9 mouse cellular contexts compared by ENCODE assay signal in the genomic region with DNA sequence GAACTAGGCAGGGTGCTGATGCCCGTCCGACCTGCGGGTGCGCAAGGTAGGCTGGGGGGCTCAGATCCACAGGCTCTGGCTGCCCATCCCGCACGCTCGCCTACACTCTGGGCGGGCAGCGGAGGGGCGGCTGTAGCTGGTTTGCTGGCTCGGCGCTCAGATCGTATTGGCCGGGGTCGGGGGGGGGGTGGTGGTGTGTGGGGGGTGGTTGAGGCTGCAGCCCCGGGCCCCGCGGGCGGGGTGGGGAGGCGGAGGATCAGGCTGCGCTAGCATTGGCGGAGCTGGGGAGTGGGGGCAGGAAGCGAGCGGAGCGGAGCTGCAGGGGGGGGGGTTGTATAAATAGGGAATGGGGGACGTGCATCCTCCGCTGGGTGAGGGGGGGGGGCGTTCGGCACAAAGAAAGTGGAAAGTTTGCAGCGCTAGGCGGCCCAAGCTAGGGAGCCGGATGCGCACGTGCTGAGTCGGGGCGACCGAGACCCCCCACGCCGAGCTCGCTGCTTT. TPM values are rescaled to one million over a fixed set of nuclear protein-coding genes. Genes with fewer than 3 reads are reported as not detected.
DNase-seq lines count a peak whose midpoint lies in the region; ATAC-seq and TF ChIP-seq lines count a peak whose summit lies in the region.
"Had no signal": no experiment of that assay in that cellular context is flagged by ENCODE, and none has a peak within 500 bp of the region (broad histone marks: within the 10 kb centered on the region; RNA-seq: fewer than 3 reads in every experiment).

No protein-coding gene starts in this region.

- H3K79me2 ChIP-seq in liver, adult 2 months (ENCODE audit: control insufficient read depth, insufficient read depth, low read length): peaks cover 3% of the 10 kb centered on the region; the same call in 1 of the 2 replicates

- H3K4me1 ChIP-seq in embryonic facial prominence, embryonic 10.5 days: peaks cover 40% of the 10 kb centered on the region
- H3K4me1 ChIP-seq in liver, adult 2 months (ENCODE audit: control insufficient read depth, insufficient read depth, low read length): peaks cover 2% of the 10 kb centered on the region
- peaks cover 40% of the 10 kb centered on the region for H3K4me1 ChIP-seq in midbrain, embryonic 16.5 days (ENCODE audit: control insufficient read depth, insufficient read depth, low read length)

- TF ChIP-seq POLR2A in liver, adult 2 months (IDR thresholded peaks at IDR 0.05; ENCODE audit: extremely low read depth, insufficient read depth, low read length): no peak

- H3K27me3 ChIP-seq in embryonic facial prominence, embryonic 10.5 days (replicated peaks; ENCODE audit: low read depth, poor library complexity, severe bottlenecking): no peaks in the 10 kb centered on the region
- no peaks in the 10 kb centered on the region for H3K27me3 ChIP-seq in liver, adult 2 months (ENCODE audit: control insufficient read depth, insufficient read depth, low read length)
- no peaks in the 10 kb centered on the region for H3K27me3 ChIP-seq in midbrain, embryonic 16.5 days (ENCODE audit: control insufficient read depth, insufficient read depth, low read depth, low read length)
- H3K27me3 ChIP-seq in splenic B cell, adult 2 months (ENCODE audit: control insufficient read depth, insufficient read depth, low read length, poor library complexity, severe bottlenecking): no peaks in the 10 kb centered on the region
- H3K27me3 ChIP-seq: Patski had no signal

- H3K9ac ChIP-seq in liver, adult 2 months (ENCODE audit: low read depth, low read length): peak overlapping the region; percentile 96
- H3K9ac ChIP-seq in midbrain, embryonic 16.5 days (ENCODE audit: low read depth, low read length): peak overlapping the region; percentile 99

- H3K4me3 ChIP-seq in embryonic facial prominence, embryonic 10.5 days: peak overlapping the region; percentile 92
- H3K4me3 ChIP-seq in liver, adult 2 months (ENCODE audit: insufficient read depth, low read depth, low read length): peak overlapping the region; percentile 97
- peak overlapping the region; percentile 71 for H3K4me3 ChIP-seq in midbrain, embryonic 16.5 days (ENCODE audit: low read depth, low read length)

- TF ChIP-seq CTCF in liver, adult 2 months (IDR thresholded peaks at IDR 0.05; ENCODE audit: low read depth, low read length): no peak

- H3K9me3 ChIP-seq in embryonic facial prominence, embryonic 10.5 days: no peaks in the 10 kb centered on the region
- no peaks in the 10 kb centered on the region for H3K9me3 ChIP-seq in midbrain, embryonic 16.5 days (replicated peaks; ENCODE audit: control insufficient read depth, low read length, poor library complexity, severe bottlenecking)

- peak; percentile 80 for ATAC-seq in midbrain, embryonic 16.5 days

- peak; percentile 82 for DNase-seq in ovary, adult 18-20 months (ENCODE audit: low spot score)
- DNase-seq in ovary, postnatal 10 days (ENCODE audit: low spot score): no peak
- peak; percentile 97 for DNase-seq in embryonic facial prominence, embryonic 10.5 days (ENCODE audit: low spot score)
- peak; percentile 53 to 69 for DNase-seq in heart, adult 9 months (ENCODE audit: low spot score in 2 of 2)
- peak; percentile 66 to 73 for DNase-seq in kidney, adult 8-10 months
- DNase-seq in liver, adult 2 months (ENCODE audit: extremely low read depth, low read depth, low spot score): no peak
- peak; percentile 71 for DNase-seq in splenic B cell, adult 2 months (ENCODE audit: low read depth, low spot score)

- H3K4me2 ChIP-seq in midbrain, embryonic 16.5 days (ENCODE audit: low read length): peak overlapping the region; percentile 91

- H3K36me3 ChIP-seq in embryonic facial prominence, embryonic 10.5 days (replicated peaks): peaks cover 32% of the 10 kb centered on the region
- no peaks in the 10 kb centered on the region; the same call in 1 of the 2 replicates for H3K36me3 ChIP-seq in liver, adult 2 months (ENCODE audit: control insufficient read depth, insufficient read depth, low read length)
- peaks cover under 1% of the 10 kb centered on the region for H3K36me3 ChIP-seq in midbrain, embryonic 16.5 days (ENCODE audit: control insufficient read depth, insufficient read depth, low read length)
- no peaks in the 10 kb centered on the region for H3K36me3 ChIP-seq in splenic B cell, adult 2 months (ENCODE audit: control insufficient read depth, insufficient read depth, low read length, poor library complexity, severe bottlenecking)

- H3K27ac ChIP-seq in embryonic facial prominence, embryonic 10.5 days (replicated peaks): peak overlapping the region; percentile 100
- H3K27ac ChIP-seq in liver, adult 2 months (replicated peaks; ENCODE audit: insufficient read depth, low read depth, low read length): peak overlapping the region; percentile 85
- H3K27ac ChIP-seq in midbrain, embryonic 16.5 days (ENCODE audit: low read length): peak overlapping the region; percentile 100

- WGBS in embryonic facial prominence, embryonic 10.5 days: under 1% methylated on average over 39 of the region's 40 CpGs
- 0% methylated on average over 37 of the region's 40 CpGs for WGBS in liver, adult 2 months
- under 1% methylated on average over 30 of the region's 40 CpGs for WGBS in midbrain, embryonic 16.5 days

RNA-seq across cellular contexts. Expression of a gene that starts 0.7 kb away (rescaled TPM):
- 91.5 and 96.8 TPM in 2 replicates for polyA plus RNA-seq in embryonic facial prominence, embryonic 10.5 days (2016; fragmentation: Nextera tagmentation; extraction: Ambion mirVana)
- total RNA-seq in liver, adult 2 months (2014; rRNA removed): 4.2 and 5.8 TPM in 2 replicates
- polyA plus RNA-seq in liver, adult 2 months (2012; rRNA removed): 4.4 and 6.0 TPM in 2 replicates
- polyA plus RNA-seq in midbrain, embryonic 16.5 days (2015; fragmentation: Nextera tagmentation; extraction: Ambion mirVana): 41.6 and 52.0 TPM in 2 replicates

RNA-seq across cellular contexts. Expression of a gene that starts 23.1 kb away (rescaled TPM):
- 287 and 303 TPM in 2 replicates for polyA plus RNA-seq in embryonic facial prominence, embryonic 10.5 days (2016; fragmentation: Nextera tagmentation; extraction: Ambion mirVana)
- total RNA-seq in liver, adult 2 months (2014; rRNA removed): 57.1 and 61.9 TPM in 2 replicates
- polyA plus RNA-seq in liver, adult 2 months (2012; rRNA removed): 16.8 and 17.8 TPM in 2 replicates
- polyA plus RNA-seq in midbrain, embryonic 16.5 days (2015; fragmentation: Nextera tagmentation; extraction: Ambion mirVana): 212 and 223 TPM in 2 replicates

RNA-seq across cellular contexts. Expression of a gene that starts 40.8 kb away (rescaled TPM):
- 7.3 and 11.2 TPM in 2 replicates for polyA plus RNA-seq in embryonic facial prominence, embryonic 10.5 days (2016; fragmentation: Nextera tagmentation; extraction: Ambion mirVana)
- total RNA-seq in liver, adult 2 months (2014; rRNA removed): 0.67 and 0.83 TPM in 2 replicates
- 0.59 and 0.77 TPM in 2 replicates for polyA plus RNA-seq in liver, adult 2 months (2012; rRNA removed)
- 22.8 and 29.5 TPM in 2 replicates for polyA plus RNA-seq in midbrain, embryonic 16.5 days (2015; fragmentation: Nextera tagmentation; extraction: Ambion mirVana)

Comparison
In these comparisons a context has a peak if more than half of its experiments do, and no peak if none do; other contexts are left out.
1. DNase-seq: peak in ovary, adult 18-20 months (single experiment), embryonic facial prominence, embryonic 10.5 days (single experiment), heart, adult 9 months (2 of 2), kidney, adult 8-10 months (2 of 2) and splenic B cell, adult 2 months (single experiment); none in ovary, postnatal 10 days (single experiment) and liver, adult 2 months (single experiment).
2. RNA of a gene that starts 23.1 kb away (polyA plus RNA-seq): 287 to 303 TPM in embryonic facial prominence, embryonic 10.5 days and 212 to 223 TPM in midbrain, embryonic 16.5 days; 16.8 to 17.8 TPM in liver, adult 2 months; every median in the first group is over 10 times any median in the second.
3. Peak in every context shown above with its lines, with median percentiles within 50 percentile points of each other: H3K27ac ChIP-seq and H3K4me3 ChIP-seq.